Mouse (Mus musculus) CH12.LX (cell line): ENCODE measurements around the gene Kdm4b. TPM values are rescaled to one million over a fixed set of nuclear protein-coding genes. Genes with fewer than 3 reads are reported as not detected.

Experiments
- DNase-seq: peaks from one replicate; pipeline ENCODE4 v3.0.0-alpha.2; 2013; ENCODE audit errors: extremely low read depth
- H3K27ac ChIP-seq: 2 replicates; pipeline ENCODE4 v1.5.1; 2012; ENCODE audit warnings: low read depth, mild to moderate bottlenecking, control low read depth, moderate library complexity; ENCODE audit not compliant: insufficient read depth
- H3K27me3 ChIP-seq: replicated peaks from 2 replicates; pipeline ENCODE3; 2012; ENCODE audit warnings: inconsistent platforms
- H3K36me3 ChIP-seq, 2 experiments: replicated peaks in 1 of 2; 2 replicates each; pipeline versions ENCODE3 to v1.6.1; 2012; ENCODE audit warnings: inconsistent platforms in 1 of 2, low read length in 1 of 2, mild to moderate bottlenecking in 1 of 2, mixed read lengths in 1 of 2, moderate library complexity in 1 of 2; ENCODE audit not compliant: control insufficient read depth in 1 of 2, insufficient read depth in 1 of 2
- H3K4me1 ChIP-seq, 2 experiments: 2 replicates each; pipeline ENCODE4 v1.6.1; 2012; ENCODE audit warnings: inconsistent platforms in 1 of 2, moderate library complexity in 1 of 2; ENCODE audit not compliant: insufficient read depth in 2 of 2, control insufficient read depth in 1 of 2
- H3K4me2 ChIP-seq: 2 replicates; pipeline ENCODE4 v1.6.1; 2012; ENCODE audit warnings: low read depth, mild to moderate bottlenecking, control low read depth; ENCODE audit not compliant: poor library complexity, insufficient read depth, severe bottlenecking
- H3K4me3 ChIP-seq, 3 experiments: fragments of 150-350 bp in 1 of 3; sonication (generic) in 1 of 3; replicated peaks in 1 of 3; 2 replicates each; pipeline versions ENCODE3 to v1.5.1; 2011 to 2012; ENCODE audit warnings: low read depth in 2 of 3, low read length in 2 of 3, mild to moderate bottlenecking in 2 of 3, moderate library complexity in 2 of 3, control low read depth in 1 of 3, improper control_type of control experiment in 1 of 3, inconsistent platforms in 1 of 3, mixed read lengths in 1 of 3; ENCODE audit not compliant: poor library complexity in 1 of 3
- H3K79me2 ChIP-seq: replicated peaks from 2 replicates; pipeline ENCODE4 v1.6.1; 2012; ENCODE audit warnings: mild to moderate bottlenecking, moderate library complexity; ENCODE audit not compliant: control insufficient read depth, poor library complexity, insufficient read depth, severe bottlenecking; ENCODE audit errors: extremely low read depth
- H3K9ac ChIP-seq: 2 replicates; pipeline ENCODE4 v1.6.1; 2012; ENCODE audit warnings: low read depth, mild to moderate bottlenecking, control low read depth, moderate library complexity; ENCODE audit not compliant: insufficient read depth
- H3K9me3 ChIP-seq: replicated peaks from 2 replicates; pipeline ENCODE3; 2012; ENCODE audit warnings: low read length, inconsistent platforms, mixed read lengths
- BHLHE40 ChIP-seq: IDR thresholded peaks from 2 replicates; pipeline ENCODE4 v1.6.1; 2011; ENCODE audit warnings: mild to moderate bottlenecking, low read depth, low read length, improper control_type of control experiment
- CTCF ChIP-seq, 2 experiments: IDR thresholded peaks in 1 of 2; conservative IDR thresholded peaks in 1 of 2; 2 replicates each; pipeline ENCODE4 v1.5.1; 2011 to 2012; ENCODE audit warnings: low read depth in 2 of 2, low read length in 2 of 2, improper control_type of control experiment in 1 of 2, inconsistent platforms in 1 of 2, mild to moderate bottlenecking in 1 of 2, moderate library complexity in 1 of 2
- E2F4 ChIP-seq: IDR thresholded peaks from 2 replicates; pipeline ENCODE4 v1.6.1; 2011; ENCODE audit warnings: low read depth, low read length, improper control_type of control experiment; ENCODE audit not compliant: insufficient replicate concordance
- ELF1 ChIP-seq: IDR thresholded peaks from 2 replicates; pipeline ENCODE4 v1.6.1; 2014; ENCODE audit warnings: low read depth, mild to moderate bottlenecking, inconsistent platforms, low read length, improper control_type of control experiment
- EP300 ChIP-seq: IDR thresholded peaks from 2 replicates; pipeline ENCODE4 v1.6.1; 2011; ENCODE audit warnings: low read length, improper control_type of control experiment
- ETS1 ChIP-seq: conservative IDR thresholded peaks from 2 replicates; pipeline ENCODE4 v1.6.1; 2012; ENCODE audit warnings: low read depth, mild to moderate bottlenecking, inconsistent platforms, low read length, improper control_type of control experiment, moderate library complexity
- GABPA ChIP-seq: IDR thresholded peaks from 2 replicates; pipeline ENCODE4 v1.6.1; 2012; ENCODE audit warnings: low read depth, low read length, improper control_type of control experiment, inconsistent platforms; ENCODE audit not compliant: insufficient replicate concordance
- HCFC1 ChIP-seq: IDR thresholded peaks from 2 replicates; pipeline ENCODE4 v1.6.1; 2012; ENCODE audit warnings: low read depth, mild to moderate bottlenecking, inconsistent platforms, low read length, improper control_type of control experiment
- JUN ChIP-seq: IDR thresholded peaks from 2 replicates; pipeline ENCODE4 v1.6.1; 2011; ENCODE audit warnings: low read depth, mild to moderate bottlenecking, low read length, improper control_type of control experiment, moderate library complexity; ENCODE audit not compliant: insufficient read depth
- JUND ChIP-seq: conservative IDR thresholded peaks from 2 replicates; pipeline ENCODE4 v1.6.1; 2011; ENCODE audit warnings: low read depth, low read length, improper control_type of control experiment
- KAT2A ChIP-seq: IDR thresholded peaks from 2 replicates; pipeline ENCODE4 v1.6.1; 2012; ENCODE audit warnings: low read length, improper control_type of control experiment, inconsistent platforms; ENCODE audit not compliant: insufficient replicate concordance
- MAX ChIP-seq: IDR thresholded peaks from 2 replicates; pipeline ENCODE4 v1.6.1; 2011; ENCODE audit warnings: low read length, improper control_type of control experiment
- MYC ChIP-seq: IDR thresholded peaks from 2 replicates; pipeline ENCODE4 v1.6.1; 2011; ENCODE audit warnings: low read depth, mild to moderate bottlenecking, improper control_type of control experiment, low read length
- NELFE ChIP-seq: IDR thresholded peaks from 2 replicates; pipeline ENCODE4 v1.6.1; 2011; ENCODE audit warnings: low read depth, low read length, improper control_type of control experiment
- PAX5 ChIP-seq: IDR thresholded peaks from 2 replicates; pipeline ENCODE4 v1.6.1; 2012; ENCODE audit warnings: low read length, inconsistent platforms, mixed read lengths
- POLR2A ChIP-seq: IDR thresholded peaks from 2 replicates; pipeline ENCODE4 v1.6.1; 2011; ENCODE audit warnings: low read depth, mild to moderate bottlenecking, improper control_type of control experiment, low read length
- POLR2AphosphoS2 ChIP-seq: IDR thresholded peaks from 2 replicates; pipeline ENCODE4 v1.6.1; 2011; ENCODE audit warnings: low read depth, low read length, improper control_type of control experiment
- RAD21 ChIP-seq: IDR thresholded peaks from 2 replicates; pipeline ENCODE4 v1.6.1; 2011; ENCODE audit warnings: low read depth, mild to moderate bottlenecking, low read length, improper control_type of control experiment, moderate library complexity
- SIN3A ChIP-seq: IDR thresholded peaks from 2 replicates; pipeline ENCODE4 v1.6.1; 2012; ENCODE audit warnings: low read length, improper control_type of control experiment, inconsistent platforms
- TBP ChIP-seq: conservative IDR thresholded peaks from 2 replicates; pipeline ENCODE4 v1.6.1; 2011; ENCODE audit warnings: low read depth, low read length, improper control_type of control experiment
- TCF12 ChIP-seq: IDR thresholded peaks from 2 replicates; pipeline ENCODE4 v1.6.1; 2014; ENCODE audit warnings: low read depth, mild to moderate bottlenecking, inconsistent platforms, low read length, improper control_type of control experiment
- USF2 ChIP-seq: conservative IDR thresholded peaks from 2 replicates; pipeline ENCODE4 v1.6.1; 2011; ENCODE audit warnings: low read depth, low read length, improper control_type of control experiment
- ZC3H11A ChIP-seq: IDR thresholded peaks from 2 replicates; pipeline ENCODE4 v1.6.1; 2012; ENCODE audit warnings: low read depth, mild to moderate bottlenecking, inconsistent platforms, low read length, improper control_type of control experiment
- ZNF384 ChIP-seq: IDR thresholded peaks from 2 replicates; pipeline ENCODE4 v1.6.1; 2012; ENCODE audit warnings: low read depth, low read length, improper control_type of control experiment, inconsistent platforms
- dilution Hi-C: fragments of 300-500 bp; cut with MboI; formaldehyde crosslinking; loops from 2 replicates; pipeline ENCODE4 v1.14.3; 2020; ENCODE audit warnings: low sequenced_read_pairs; ENCODE audit not compliant: extremely low pct_unique_long_range_greater_than_20kb, extremely low pct_ligation_motif_present
- in situ Hi-C: fragments of 300-500 bp; cut with MboI; formaldehyde crosslinking; loops from 3 replicates; pipeline ENCODE4 v1.14.3; 2019; ENCODE audit warnings: low sequenced_read_pairs, low pct_ligation_motif_present, low pct_unique_long_range_greater_than_20kb, mixed read lengths
- polyA plus RNA-seq: library from polyadenylated mRNA; unstranded; fragments of >175 nt; gene quantifications from 2 replicates; pipeline ENCODE4 v1.2.1, GENCODE M21; 2012; ENCODE audit warnings: low read depth; ENCODE audit not compliant: insufficient read length
- total RNA-seq, 2 experiments: library from RNA; depleted of rRNA; stranded (reverse); fragments of 300-350 nt in 1 of 2; fragments of >200 nt in 1 of 2; gene quantifications; 2 replicates each; pipeline ENCODE4 v1.2.3; 2012 to 2014

The Kdm4b gene
- total and polyA plus RNA-seq, 3 experiments: 12.3 to 19.5 (median 14.2) TPM

DNA sequence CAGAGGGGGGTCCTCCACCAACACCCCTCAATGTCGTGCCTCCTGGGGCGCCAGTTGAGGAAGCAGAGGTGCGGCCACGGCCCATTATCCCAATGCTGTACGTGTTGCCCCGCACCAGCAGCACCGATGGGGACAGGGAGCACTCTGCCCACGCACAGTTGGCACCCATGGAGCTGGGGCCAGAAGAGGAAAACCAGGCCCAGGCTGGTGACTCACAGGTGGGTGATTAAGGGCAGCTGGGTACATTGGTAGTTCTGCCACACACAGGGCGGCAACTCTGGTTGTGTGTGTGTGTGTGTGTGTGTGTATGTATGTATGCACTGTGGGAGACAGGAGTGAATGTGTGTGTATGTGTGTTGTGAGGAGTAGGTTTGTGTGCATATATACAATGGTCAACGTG, 68.0 kb downstream of the Kdm4b start:
- H3K79me2 ChIP-seq: no peaks in the 10 kb centered on the region
- in situ Hi-C loops: no loop called here
- no peak overlapping the region for H3K27ac ChIP-seq
- H3K4me1 ChIP-seq: no peaks in the 10 kb centered on the region
- no peaks in the 10 kb centered on the region for H3K27me3 ChIP-seq
- no peaks in the 10 kb centered on the region for H3K9me3 ChIP-seq
- DNase-seq: no peak
- H3K4me2 ChIP-seq: no peak overlapping the region
- dilution Hi-C loops: no loop called here
- peaks cover 48 to 100% of the 10 kb centered on the region in 2 experiments for H3K36me3 ChIP-seq
- no peak overlapping the region for H3K9ac ChIP-seq
- TF ChIP-seq TCF12 (no peak), KAT2A (no peak), ELF1 (no peak), MYC (no peak), POLR2AphosphoS2 (no peak), RAD21 (no peak), JUND (no peak), ZC3H11A (no peak), ETS1 (no peak), PAX5 (no peak), HCFC1 (no peak), GABPA (no peak), CTCF (conservative IDR thresholded peaks at IDR 0.05 in 1 of 2, IDR thresholded peaks at IDR 0.05 in 1 of 2; ENCODE audit: low read depth in 2 of 2, low read length in 2 of 2) (no peak), EP300 (no peak), TBP (no peak), ZNF384 (no peak), JUN (no peak)
- TF ChIP-seq, all 38 proteins: peak for 0
- H3K4me3 ChIP-seq: no peak overlapping the region

DNA sequence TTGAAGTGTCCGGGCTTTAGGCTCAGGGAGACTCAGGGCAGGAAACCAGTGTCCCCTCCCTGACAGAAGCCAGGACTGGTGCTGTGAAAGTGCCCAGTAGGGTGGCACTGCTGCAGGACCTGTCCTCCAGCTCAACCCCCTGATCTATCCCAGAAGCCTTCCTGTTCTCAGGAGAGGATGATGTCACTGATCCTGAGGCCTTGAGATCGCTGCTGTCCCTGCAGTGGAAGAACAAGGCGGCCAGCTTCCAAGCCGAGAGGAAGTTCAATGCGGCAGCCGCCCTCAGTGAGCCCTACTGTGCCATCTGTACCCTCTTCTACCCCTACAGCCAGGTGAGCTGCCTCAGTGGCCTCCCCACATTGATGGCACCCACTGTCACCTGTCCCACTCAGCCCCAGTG, 70.2 kb downstream of the Kdm4b start:
- Histone ChIP-seq H3K27me3 (no peaks in the 10 kb centered on the region), H3K4me1 (no peaks in the 10 kb centered on the region), H3K79me2 (no peaks in the 10 kb centered on the region), H3K4me3 (no peak overlapping the region), H3K27ac (no peak overlapping the region), H3K9ac (no peak overlapping the region), H3K36me3 (peaks cover 50 to 100% of the 10 kb centered on the region in 2 experiments), H3K9me3 (no peaks in the 10 kb centered on the region), H3K4me2 (no peak overlapping the region)
- TF ChIP-seq USF2: no peak
- no peak for TF ChIP-seq POLR2A
- TF ChIP-seq SIN3A: no peak
- no peak for TF ChIP-seq EP300
- TF ChIP-seq GABPA: no peak
- no peak for TF ChIP-seq TCF12
- TF ChIP-seq NELFE: no peak
- TF ChIP-seq ZNF384: no peak
- no peak for TF ChIP-seq ETS1
- TF ChIP-seq JUND: no peak
- no peak for TF ChIP-seq MAX
- no peak for TF ChIP-seq KAT2A
- no peak for TF ChIP-seq E2F4
- TF ChIP-seq BHLHE40: no peak
- in situ Hi-C loops: no loop called here
- no peak for DNase-seq
- dilution Hi-C loops: no loop called here
